Mouse (Mus musculus): ENCODE results near the gene Rtp3.

Rtp3 gene

DNA sequence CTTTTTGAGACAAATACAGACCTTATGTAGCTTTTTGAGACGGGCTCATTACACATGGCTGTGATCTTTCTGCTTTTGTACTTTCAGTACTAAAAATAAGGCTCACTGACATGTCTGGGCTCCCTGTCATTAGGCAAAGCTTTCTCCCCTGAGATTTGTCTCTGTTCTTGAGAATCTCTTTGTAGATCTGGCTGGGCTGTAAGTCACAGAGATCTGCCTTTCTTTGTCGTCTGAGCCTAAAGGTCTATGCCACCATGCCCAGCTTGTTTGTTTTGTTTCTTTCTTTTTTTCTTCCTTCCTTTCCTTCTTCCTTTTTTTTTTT, 24.5 kb downstream of the Rtp3 start:
- no peak for DNase-seq

DNA sequence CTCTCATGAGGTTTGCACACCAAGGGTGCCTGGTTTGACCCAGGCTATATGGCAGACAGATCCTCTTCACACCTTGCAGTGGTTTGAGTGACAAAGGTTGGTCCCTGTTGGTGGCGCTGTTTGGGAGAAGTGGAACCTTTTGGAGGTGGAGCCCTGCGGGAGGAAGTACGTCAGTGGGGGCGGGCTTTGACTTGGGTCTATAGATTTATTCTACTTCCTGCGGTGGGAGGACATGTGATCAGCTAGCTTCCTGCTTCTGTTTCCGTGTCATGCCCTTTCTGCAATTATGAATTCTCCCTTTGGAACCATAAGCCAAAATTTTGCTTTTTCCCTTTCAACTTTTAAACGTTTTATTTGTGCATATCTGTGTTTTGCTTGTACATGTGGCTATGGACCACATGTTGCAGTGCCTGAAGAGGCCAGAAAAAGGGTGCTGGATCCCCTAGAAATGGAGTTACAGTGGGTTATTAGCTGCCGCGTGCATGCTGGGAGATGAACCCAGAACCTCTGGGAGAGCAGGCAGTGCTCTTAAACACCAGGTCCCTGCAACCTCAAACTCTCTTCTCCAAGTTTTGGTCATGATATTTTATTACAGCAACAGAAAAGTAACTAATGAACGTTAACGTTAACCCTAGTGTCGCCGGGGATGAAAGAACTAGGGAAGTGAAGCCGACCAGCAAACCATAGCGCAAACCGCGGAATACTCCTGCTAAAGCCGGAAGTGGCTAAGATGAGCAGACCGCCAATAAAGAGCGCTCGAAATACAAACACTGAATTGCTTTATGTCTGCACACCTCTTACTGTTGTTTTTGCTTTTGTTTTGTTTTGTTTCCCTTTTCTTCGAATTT, 25.1 kb downstream of the Rtp3 start:
- DNase-seq = no peak

DNA sequence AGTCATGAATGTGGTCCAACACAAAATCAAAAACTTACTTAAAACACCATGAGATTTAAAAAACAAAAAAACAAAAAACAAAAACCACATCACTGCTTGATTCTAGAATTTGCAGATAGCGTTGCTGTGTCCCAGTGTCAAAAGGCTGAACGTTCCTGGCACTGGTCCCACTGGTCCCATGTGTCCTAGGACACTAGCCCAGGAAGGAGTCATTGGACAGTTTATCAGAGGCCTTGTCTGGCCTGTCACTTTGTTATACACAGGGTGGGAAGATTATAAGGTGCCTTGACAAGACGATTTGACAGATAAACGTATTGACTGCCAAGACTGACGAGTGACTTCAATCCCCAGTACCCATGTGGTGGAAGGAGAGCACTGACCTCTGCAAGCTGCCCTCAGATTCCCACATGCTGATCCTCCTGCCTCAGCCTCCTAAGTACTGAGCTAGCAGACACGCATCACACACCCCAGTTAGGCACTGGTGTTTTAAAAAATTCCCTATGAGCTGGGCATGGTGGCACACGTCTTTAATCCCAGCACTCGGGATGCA, 26.7 kb downstream of the Rtp3 start:
- DNase-seq = no peak

DNA sequence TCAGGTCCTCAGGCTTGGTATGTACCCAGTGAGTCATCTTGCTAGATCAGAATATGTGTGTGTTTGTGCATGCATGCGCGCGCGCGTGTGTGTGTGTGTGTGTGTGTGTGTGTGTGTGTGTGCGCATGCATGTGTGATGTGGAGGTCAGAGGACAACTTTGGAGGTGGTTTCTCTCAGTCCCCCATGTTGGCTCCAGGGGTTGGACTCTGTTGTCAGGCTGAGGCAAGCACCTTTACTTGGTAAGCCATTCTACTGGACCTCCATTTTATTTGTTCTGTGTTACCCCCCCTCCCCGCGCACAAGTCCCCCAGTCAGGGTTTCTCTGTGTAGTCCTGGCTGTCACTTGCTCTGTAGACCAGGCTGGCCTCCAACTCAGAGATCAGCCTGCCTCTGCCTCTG, 29.0 kb downstream of the Rtp3 start:
- no peak for DNase-seq

DNA sequence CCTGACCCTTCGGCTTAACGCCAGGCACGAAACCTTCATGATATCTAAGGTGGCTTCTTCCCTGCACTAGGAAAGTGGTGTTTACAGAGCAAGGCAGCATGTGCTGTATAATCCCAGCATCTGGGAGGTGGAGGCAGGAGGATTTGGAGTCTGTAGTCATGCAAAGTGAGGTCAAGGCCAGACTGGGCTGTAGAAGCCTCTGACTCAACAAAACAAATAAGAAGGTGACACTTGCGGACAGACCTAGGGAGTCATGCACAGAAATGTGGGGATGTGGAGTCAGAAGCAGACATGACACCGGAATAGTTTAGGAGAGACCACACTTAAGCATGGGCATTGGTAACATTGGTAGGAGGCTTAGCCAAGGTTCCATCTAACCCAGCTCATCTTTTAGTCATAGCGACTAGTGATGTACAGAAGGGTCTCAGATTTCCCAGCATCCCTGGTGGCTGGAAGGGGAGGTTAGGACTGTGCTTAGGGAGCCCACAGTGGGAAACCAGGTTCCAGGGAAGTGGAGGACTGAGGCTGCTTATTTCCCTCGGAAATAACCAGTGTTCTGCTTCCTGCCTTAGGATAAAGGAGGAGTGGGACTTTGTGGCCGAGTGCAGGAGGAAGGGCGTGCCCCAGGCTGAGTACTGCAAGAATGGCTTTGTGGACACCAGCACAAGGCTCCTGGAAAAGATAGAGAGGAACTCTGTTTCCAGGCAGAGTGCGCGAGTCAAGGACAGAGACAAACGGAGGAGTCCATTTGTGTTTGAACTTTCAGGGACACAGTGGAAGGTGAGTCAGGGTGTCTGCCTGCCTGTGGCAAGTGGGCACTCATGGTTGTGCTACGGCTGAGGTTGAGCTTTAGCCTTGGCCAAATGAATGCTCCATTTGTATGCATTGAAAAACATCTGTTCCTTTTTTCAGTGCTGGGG, 29.9 kb downstream of the Rtp3 start:
- no peak for DNase-seq

DNA sequence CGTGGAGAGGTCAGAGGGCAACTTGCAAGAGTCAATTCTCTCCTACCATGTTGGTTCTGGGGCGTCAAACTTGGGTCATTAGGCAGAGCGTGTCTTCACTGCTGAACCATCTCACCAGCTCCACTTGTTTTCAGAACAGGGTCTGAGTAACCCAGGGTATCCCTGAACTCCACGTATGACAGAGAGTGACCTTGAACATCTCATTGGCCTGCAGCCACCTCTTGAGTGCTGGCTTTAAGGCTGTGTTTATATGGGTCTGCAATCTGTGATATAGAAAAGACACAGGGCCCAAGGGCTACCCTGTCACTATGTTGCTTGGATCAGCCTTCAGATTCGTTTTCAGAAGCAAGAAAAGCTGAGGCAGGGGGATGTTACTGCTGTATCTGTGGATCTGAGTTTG, 30.7 kb downstream of the Rtp3 start:
- no peak for DNase-seq

DNA sequence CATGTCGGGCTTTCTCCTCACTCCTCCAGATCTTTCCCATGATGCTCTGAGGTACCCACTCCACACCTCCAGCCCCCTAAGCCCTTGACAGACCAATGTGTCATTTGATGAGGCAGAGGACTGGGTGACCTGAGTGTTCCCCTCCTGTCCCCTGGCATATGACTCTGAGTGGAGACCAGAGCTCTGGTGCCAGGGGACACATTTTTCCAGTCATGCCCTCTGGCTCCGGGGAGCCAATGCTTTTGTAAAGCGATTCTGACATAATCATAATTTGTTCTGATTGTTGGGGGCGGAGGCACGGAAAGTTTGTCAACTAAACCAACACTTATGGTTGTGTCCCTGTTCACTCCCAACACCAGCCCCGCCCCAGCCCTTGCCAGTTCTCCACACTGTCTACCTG, 34.4 kb downstream of the Rtp3 start:
- DNase-seq = no peak

DNA sequence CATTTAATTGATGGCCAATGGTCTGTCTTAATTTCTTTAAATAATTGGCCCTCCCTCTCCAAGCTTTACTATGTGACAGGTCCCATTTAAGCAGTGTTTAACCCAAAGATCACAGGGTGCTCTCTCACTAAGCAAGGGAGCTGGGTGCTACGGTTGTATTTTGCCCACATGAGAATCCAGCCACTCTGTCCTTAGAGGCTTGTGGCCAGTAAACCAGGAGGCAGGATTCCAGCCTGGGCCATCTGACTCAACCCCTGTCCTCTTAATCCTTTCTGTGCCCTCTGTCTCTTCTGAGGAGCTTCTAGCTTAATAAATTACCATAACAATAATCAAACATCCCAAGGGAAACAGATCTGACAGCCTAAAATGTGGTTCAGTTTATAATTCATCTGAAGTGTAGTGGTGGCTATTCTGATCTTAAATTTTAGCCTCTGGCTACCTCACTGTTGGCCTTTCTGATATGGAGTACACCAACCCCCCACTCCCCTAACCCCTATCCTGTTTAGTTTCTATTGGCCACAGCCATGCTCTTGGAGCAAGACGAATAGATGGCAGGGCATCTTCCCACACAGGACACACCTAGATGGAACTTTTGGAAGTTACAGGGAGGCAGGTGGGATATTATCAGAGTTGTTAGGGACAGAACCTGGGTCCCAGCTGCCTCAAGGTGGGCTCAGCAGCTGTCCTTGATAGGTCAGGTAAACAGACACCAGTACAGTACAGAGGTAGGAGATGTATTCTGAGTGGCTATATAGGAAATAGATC, 35.5 kb downstream of the Rtp3 start:
- no peak for DNase-seq

DNA sequence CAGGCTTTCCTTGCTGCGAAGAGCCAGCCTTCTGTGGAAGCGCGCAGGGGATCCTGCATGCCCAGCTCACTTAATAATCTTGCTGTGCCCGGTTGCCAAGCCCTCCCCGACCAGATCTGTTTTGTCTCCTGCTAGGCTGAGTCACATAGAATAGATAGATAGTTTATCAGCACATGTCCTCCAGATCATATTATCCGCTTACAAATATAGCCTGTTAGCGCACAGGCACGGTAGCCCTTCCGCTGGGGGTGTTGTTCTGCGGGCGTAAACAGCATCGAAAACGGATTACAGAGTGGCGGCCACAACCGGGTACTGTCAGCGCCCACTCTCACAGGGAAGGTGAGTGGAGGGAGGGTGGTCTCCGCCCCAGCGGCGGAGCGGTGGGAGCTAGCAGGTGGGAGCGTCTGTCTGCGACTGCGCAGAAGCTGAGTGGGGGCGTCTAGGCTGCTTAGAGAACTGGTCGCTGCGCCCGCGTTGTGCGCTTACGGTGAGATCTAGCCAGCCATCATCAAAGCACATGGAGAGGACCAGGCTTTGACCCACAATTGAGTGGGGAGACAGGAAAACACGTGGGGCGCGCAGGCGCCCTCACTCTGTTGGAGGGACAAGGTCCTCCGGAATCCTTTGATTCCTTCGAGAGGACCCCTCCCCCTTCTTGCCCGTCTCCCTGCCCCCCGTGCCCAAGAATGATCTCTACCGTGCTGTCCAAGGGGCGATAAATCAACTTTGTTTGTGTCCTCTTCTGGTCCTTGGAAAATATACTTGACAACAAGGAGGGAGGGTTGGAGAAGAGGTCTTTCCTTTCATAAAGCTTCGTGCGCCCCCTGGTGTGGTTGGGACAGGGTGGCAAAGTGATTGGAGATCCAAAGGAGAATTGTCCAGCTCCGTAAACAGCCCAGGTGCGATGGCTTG, 36.6 kb downstream of the Rtp3 start:
- peak; percentile 68 for DNase-seq

DNA sequence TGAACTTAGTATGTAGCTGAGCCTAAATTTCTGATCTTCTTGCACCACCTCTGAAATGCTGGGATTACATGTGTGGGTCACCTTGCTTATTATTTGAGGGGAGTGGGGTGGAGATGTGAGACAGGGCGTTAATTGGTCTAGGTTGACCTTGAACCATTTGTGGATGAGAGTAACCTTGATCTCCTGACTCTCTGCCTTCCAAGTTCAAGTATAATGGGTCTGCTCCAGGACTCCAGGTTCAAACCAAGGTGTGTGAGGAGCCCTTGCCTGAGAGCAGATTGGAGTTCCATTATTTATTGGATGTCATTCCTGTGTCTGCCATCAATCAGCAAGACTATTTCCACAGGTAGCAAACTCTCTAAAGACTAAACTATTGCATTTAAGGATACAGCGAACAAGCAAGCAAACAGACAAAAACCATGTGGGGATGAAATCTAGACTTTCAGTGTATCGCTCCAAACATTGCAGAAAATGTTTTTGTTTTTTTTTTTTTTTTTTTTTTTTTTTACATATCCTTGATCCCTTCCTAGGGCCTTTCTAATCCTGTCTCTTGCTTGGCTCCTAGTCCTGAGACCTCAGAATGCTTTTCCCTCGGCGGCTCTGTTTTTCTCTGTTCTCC, 37.3 kb downstream of the Rtp3 start:
- DNase-seq = no peak

DNA sequence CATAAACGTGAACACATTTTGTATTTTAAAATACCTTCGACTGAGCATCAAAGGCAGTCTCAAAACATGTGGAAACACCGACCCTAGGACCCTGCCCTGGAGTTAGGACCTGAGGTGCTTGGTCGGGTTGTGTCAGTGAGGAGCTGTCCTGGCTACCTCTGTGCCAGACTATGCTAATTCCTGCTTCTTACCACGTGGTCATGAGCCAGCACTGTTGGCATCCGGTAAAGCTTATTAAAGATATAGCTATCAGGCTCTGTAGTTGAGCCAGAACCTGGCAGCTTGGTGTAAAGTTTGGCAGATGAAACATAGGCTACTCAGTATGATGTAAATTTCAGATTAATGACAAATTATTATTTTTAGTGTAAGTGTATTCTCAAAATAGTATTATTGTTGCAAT, 38.0 kb downstream of the Rtp3 start:
- DNase-seq = no peak

DNA sequence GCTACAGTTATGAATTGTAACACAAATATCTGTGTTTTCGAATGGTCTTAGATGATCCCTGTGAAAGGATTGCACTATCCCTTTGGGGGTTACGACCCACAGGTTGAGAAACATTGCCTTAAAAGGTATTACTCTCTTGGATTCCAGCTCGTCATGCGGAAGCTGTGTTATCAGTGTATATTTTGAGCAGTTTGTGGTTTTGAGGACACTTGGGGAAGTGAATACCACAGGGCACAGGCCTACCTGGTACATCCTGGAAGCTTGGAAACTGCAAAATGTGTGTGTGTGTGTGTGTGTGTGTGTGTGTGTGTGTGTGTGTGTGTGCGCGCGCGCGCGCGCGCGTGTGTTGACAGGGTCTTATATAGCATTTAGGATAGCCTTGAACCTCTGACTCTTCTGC, 38.5 kb downstream of the Rtp3 start:
- no peak for DNase-seq

DNA sequence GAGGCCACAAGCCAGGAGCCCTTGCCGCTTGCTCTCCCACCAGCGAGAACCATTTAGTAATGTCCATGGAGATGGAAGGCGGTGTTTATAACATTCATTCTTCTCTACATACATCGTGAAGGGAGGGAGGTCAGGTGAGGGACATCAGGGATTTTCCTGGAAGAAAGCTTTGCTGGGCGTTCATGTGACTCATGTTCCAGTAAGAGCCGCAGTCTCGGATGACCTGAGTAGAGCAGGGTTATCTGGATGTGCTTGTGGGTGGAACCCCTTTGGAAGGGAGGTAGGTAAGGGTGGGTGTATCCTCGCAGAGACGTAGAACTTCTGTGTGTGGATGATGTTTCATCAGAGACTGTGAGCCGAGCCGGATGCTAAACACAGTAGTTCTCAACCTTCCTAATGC, 39.0 kb downstream of the Rtp3 start, which contains the start of gene Lrrc2:
Lrrc2 (plus strand) TSS at position 149 of the 400 bp plus-strand sequence.
- DNase-seq = no peak

DNA sequence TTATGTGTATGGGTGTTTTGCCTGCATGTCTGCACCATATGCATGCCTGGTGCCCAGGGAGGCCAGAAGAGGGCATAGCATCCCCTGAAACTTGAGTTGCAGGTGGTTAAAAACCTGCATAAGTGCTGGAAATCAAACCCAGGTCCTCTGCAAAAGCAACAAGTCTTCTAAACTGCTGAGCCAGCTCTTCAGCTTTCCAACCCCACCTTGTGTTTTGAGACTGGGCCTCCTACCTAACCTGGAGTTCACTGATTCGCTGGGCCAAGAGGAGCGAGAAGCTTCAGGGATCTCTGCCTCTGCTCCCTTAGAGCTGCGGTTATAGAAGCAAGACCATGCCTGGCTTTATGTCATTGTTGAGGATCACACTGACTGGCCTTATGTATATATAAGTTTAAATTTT, 40.3 kb downstream of the Rtp3 start:
- no peak for DNase-seq

DNA sequence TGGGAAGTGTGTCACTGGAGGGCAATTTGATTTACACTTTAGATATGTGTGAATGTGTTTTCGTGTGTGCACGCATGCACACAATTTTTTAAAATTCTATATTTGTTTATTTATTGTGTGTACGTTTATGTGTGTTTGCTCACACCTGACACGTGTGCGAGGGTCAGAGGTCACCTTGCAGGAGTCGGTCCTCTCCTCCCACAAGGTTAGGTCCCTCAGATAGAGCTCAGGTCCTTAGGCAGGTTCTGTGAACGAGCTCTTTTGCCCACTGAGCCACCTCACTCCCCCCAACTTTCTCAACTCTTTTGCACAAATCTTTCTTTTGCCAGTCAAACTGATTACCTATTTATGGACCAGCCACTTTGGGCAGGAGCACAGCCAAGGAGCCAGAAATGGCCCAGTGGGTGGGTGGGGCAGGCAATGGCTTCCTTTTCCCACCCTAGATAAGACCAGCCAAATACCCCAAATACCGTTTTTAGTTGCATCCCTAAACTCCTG, 41.5 kb downstream of the Rtp3 start:
- DNase-seq = no peak

DNA sequence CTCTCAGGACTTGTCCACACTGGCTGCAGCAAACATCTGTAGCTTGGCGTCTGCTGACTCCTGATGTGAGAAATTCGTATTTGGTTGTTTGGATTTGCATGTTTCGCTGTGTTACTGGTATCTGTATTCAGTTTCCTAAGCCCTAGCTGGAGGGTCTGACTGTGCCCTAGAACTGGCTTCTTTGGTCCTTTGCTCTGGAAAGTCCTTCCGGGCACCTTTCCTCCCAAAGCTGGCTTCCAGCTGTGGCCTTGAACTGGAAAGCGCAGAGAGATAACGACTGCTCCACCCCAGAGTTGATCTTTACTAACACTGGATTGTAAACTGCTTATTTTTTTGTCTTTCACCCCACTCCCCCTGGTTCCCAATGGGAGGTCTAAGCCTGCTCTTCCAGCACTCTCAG, 42.5 kb downstream of the Rtp3 start:
- DNase-seq = no peak

DNA sequence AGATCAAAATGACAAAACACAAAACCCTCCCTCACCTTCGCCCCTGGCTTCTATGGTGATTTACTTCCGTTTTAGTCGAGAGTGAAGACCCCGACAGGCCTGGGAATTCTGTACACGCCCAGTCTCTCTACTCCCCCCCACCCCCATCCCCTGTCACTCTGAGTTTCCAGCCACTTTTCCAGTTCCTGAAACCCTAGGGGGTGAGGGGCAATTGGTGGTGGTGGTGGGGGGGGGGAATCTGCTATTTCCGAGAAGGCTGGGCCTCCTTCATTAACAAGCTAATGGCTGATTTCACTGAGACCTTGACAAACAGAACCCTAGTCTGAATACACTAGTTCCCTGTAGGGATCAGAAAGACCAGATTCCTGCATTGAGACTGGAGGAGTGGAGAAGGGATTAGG, 43.1 kb downstream of the Rtp3 start:
- no peak for DNase-seq

DNA sequence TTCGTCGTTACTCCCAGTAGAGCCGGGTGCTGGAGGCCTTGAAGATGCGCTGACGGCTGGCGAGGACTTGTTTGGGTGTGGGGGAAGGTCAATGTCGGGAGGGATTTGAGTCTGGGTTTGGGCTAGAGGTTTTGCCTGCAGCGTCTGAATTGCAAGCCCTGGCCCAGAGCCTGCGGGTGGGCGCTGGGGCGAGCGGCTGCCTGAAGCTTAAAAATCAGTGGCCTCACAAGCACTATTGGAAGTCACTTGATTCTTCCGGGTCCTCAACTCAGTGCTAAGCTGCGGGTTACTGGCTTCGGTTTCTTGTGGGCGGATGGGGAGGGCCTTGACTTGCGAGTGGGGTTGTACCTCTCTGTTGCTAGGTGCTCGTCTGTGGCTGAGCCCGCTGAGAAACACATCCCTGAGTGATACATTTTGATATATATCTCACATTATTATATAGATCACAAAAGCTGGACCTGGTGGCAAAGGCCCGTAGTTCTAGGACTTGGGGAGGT, 43.8 kb downstream of the Rtp3 start:
- DNase-seq = no peak

DNA sequence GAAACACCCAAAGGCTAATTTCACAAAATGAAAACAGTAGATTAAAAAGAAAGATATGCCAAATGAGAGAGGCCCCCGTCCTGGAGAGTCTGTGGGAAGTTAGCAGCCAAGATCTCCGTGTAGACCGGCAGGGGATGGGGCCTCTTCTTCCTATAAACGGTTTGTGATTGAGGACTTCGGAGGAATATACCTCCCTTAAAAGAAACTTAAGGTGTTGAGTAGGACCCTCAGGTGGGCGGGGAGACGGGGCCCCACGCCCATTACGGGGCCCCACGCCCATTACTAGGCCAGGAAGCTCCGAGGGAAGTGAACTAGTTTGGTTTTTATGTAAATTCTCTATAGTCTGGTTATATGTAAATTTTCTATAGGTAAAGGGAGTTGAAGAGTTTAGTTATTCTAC, 44.5 kb downstream of the Rtp3 start, which contains the start of gene Tdgf1:
Tdgf1 (minus strand) TSS at position 233 of the 400 bp plus-strand sequence.
- DNase-seq = no peak

DNA sequence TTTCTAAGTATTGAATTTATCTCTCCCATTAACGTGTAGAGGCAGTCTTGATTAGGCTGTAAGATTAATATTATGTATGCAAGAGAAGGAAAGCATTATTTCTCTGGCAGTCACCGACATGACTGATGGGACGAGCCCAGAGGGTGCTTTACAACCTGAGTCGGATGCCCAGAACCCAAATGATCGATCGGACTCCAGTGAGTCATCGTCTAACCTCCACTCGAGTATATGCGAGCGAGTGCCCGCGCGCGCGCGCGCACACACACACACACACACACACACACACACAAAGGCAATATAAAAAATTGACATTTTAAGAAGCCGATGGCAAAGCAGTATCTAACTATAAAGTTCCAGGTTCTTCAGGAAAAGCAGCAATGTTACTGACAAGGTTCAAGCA, 45.0 kb downstream of the Rtp3 start:
- DNase-seq = no peak

DNA sequence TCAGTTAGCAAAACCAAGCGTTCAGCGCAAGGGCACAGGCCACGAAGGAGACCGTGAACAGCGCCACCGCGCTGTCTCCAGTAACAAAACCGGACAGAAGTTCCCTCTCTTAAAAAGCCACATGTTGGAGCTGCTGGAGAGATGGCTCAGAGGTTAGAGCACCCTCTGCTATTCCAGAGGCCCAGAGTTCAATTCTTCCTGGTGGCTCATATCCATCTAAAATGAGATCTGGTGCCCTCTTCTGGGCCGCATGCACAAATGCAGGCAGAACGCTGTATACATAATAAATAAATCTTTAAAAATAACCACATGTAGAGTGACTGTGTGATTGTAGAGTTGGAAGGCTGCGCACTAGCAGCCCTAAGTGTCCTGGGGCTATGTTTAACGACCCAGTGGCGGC, 46.1 kb downstream of the Rtp3 start:
- DNase-seq = no peak

Data from liver (tissue).